Mouse (Mus musculus) heart, postnatal 0 days (tissue): ENCODE measurements around the gene Myo15b.

Experiments
- CTCF ChIP-seq: IDR thresholded peaks from 2 replicates; pipeline ENCODE4 v1.5.1; 2016; ENCODE audit warnings: antibody characterized with exemption, control low read depth, low read depth
- EP300 ChIP-seq: IDR thresholded peaks from 2 replicates; pipeline ENCODE4 v1.6.1; 2016; ENCODE audit warnings: antibody characterized with exemption, low read depth

- TF ChIP-seq CTCF (no peak), EP300 (no peak)
Observed at GRCm38 (mm10) chr11:115929818-115930217, 71.6 kb downstream of the Myo15b start.
